Mouse (Mus musculus) retina, embryonic 14.5 days (tissue): ENCODE data around the gene Samd14.

Source experiments
- DNase-seq: peaks from one replicate; pipeline ENCODE4 v3.0.0-alpha.2; 2015; ENCODE audit warnings: low spot score

The Samd14 gene

DNA sequence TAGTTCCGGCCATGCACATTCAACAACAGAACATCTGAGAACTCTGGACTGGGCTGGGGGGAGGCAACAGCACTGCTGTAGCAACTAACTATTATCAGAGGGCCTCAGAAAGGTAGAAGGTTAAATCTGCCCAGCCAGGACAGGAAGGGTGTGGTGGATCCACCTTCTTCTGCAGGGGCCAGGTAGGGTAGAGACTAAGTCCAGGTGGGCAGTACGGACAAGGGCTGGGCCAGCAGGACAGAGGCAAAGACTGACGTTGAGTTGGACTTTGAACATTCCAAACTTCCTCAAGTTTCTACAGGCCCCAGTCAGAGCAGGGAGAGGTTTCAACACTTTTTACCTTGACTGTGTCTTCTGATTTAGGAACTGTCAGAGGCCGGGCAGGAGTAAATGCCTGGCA lies 65.0 kb downstream of the Samd14 start:
- DNase-seq: no peak

DNA sequence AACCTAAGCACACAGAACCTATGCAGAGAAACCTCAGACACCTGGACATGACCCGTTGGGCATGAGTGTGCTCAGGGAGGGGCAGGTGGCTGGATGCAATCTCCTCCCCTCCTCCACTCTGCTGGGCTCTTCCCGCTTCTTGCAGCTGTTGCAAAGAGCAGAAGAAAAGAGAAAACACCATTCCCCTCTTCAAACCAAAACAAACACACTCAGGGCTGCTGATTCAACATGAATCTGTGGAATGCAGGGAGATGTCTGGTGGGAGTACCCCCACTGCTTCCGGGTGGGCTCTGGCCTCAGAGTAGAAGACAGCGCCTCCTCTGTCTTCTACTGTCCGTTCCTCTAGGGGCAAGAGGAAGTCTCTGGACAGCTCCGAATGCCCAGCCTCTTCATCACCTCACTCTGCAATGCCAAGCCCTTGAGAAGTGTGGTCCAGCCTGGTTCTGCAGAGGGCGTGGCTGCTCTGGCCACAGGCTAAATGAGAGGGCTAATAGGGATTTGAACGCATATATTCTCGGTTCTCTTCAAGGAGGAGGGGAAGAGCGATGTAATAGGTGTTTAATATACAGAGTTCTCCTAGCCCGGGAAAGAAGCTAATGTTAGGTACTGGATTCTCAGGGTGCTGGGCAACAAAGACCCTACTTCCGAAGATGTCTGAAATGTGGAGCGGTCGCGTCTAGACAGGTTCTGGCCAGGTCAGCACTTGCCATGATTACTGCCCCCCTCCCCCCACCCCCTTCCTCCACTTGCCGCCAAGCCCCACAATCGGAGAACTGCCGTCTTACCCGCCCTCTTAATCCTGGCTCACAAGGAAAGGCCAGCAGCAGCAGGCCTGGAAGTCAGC lies 65.7 kb downstream of the Samd14 start:
- peak; percentile 23 for DNase-seq
